Mouse (Mus musculus) stomach, postnatal 0 days (tissue): Measurements from ENCODE around the gene Bub1. TPM values are rescaled to one million over a fixed set of nuclear protein-coding genes. Genes with fewer than 3 reads are reported as not detected.

Experiments used
- ATAC-seq: fragments of 200-750 bp; cut with Nextera tagmentation; 2 replicates; pipeline ENCODE4 v1.8.0; 2017; ENCODE audit not compliant: low FRiP score, low TSS enrichment
- DNase-seq: peaks from one replicate; pipeline ENCODE4 v3.0.0-alpha.2; 2016; ENCODE audit warnings: low spot score
- H3K27ac ChIP-seq: fragments of 300-500 bp; sonication (generic); replicated peaks from 2 replicates; pipeline ENCODE4 v1.5.1; 2014; ENCODE audit warnings: mild to moderate bottlenecking, control low read depth
- H3K27me3 ChIP-seq: fragments of 300-500 bp; sonication (generic); 2 replicates; pipeline ENCODE4 v1.6.1; 2014; ENCODE audit warnings: low read length; ENCODE audit not compliant: control insufficient read depth, insufficient read depth
- H3K36me3 ChIP-seq: fragments of 300-500 bp; sonication (generic); 2 replicates; pipeline ENCODE4 v1.6.1; 2014; ENCODE audit warnings: low read length, mixed read lengths; ENCODE audit not compliant: control insufficient read depth, insufficient read depth
- H3K4me1 ChIP-seq: fragments of 300-500 bp; sonication (generic); replicated peaks from 2 replicates; pipeline ENCODE4 v1.6.1; 2014; ENCODE audit warnings: antibody characterized with exemption; ENCODE audit not compliant: control insufficient read depth, insufficient read depth
- H3K4me2 ChIP-seq: fragments of 300-500 bp; sonication (generic); replicated peaks from 2 replicates; pipeline ENCODE4 v1.6.1; 2014; ENCODE audit warnings: low read depth, mild to moderate bottlenecking, control low read depth, moderate library complexity
- H3K4me3 ChIP-seq: fragments of 300-500 bp; sonication (generic); 2 replicates; pipeline ENCODE4 v1.5.1; 2014; ENCODE audit warnings: low read depth, low read length, control low read depth
- H3K9ac ChIP-seq: fragments of 300-500 bp; sonication (generic); 2 replicates; pipeline ENCODE4 v1.6.1; 2014; ENCODE audit warnings: mild to moderate bottlenecking, low read length, control low read depth, mixed read lengths
- H3K9me3 ChIP-seq: fragments of 300-500 bp; sonication (generic); 2 replicates; pipeline ENCODE4 v1.6.1; 2016; ENCODE audit warnings: low read length; ENCODE audit not compliant: control insufficient read depth
- CTCF ChIP-seq: IDR thresholded peaks from 2 replicates; pipeline ENCODE4 v1.5.1; 2016; ENCODE audit warnings: antibody characterized with exemption, low read depth, mild to moderate bottlenecking, moderate library complexity
- EP300 ChIP-seq: optimal IDR thresholded peaks from 2 replicates; pipeline ENCODE3; 2016; ENCODE audit warnings: antibody characterized with exemption
- WGBS: fragments of 180-500 bp; shearing (Covaris S2); extraction: QIAGEN DNeasy Blood & Tissue Kit; methylation state at CpG from one replicate; pipeline ENCODE4 v1.1.7; 2014; 5-methylcytosine and 5-hydroxymethylcytosine counted together
- polyA plus RNA-seq: library from polyadenylated mRNA; unstranded; fragments of >200 nt; fragmentation: Nextera tagmentation; extraction: Ambion mirVana; gene quantifications from 2 replicates; pipeline ENCODE4 v1.2.1, GENCODE M21; 2015

Gene Bub1
- polyA plus RNA-seq, 1 experiment from 2014 or later, result 6.5 TPM

GRCm38 (mm10) chr2:127751849-127752610 is 79.6 kb downstream of the Bub1 start:
- no peaks in the 10 kb centered on the region for H3K27me3 ChIP-seq
- H3K9ac ChIP-seq, result no peak overlapping the region
- H3K27ac ChIP-seq, result no peak overlapping the region
- no peak for DNase-seq
- no peak overlapping the region for H3K4me2 ChIP-seq
- H3K9me3 ChIP-seq, result no peaks in the 10 kb centered on the region
- H3K4me3 ChIP-seq, result no peak overlapping the region
- 64% methylated on average over 11 of the region's 11 CpGs for WGBS
- H3K4me1 ChIP-seq, result no peaks in the 10 kb centered on the region
- no peak for ATAC-seq
- TF ChIP-seq CTCF (no peak), EP300 (no peak)
- no peaks in the 10 kb centered on the region for H3K36me3 ChIP-seq

Other genes with a start within 250 kb of the Bub1 start
- gene Zfp661, start 244.8 kb downstream of the Bub1 start, polyA plus RNA-seq, result 1.9 TPM in 2 replicates
- 87.0 and 90.2 TPM in 2 replicates for gene Mrps5, start 244.6 kb downstream of the Bub1 start, polyA plus RNA-seq
- gene Mal, start 175.2 kb downstream of the Bub1 start, polyA plus RNA-seq, result 192 and 213 TPM in 2 replicates
- 49.8 and 57.5 TPM in 2 replicates for gene Mall, start 101.9 kb downstream of the Bub1 start, polyA plus RNA-seq
- gene Nphp1, start 43.0 kb downstream of the Bub1 start, polyA plus RNA-seq, result 56.9 and 70.0 TPM in 2 replicates
- 60.2 and 66.5 TPM in 2 replicates for gene Mtln, start 39.4 kb downstream of the Bub1 start, polyA plus RNA-seq
- gene Acoxl, start 7.0 kb upstream of the Bub1 start, polyA plus RNA-seq, result 0.13 and 0.17 TPM in 2 replicates